Comparison of ENCODE assay signal across 9 mouse cellular contexts in the genomic region with DNA sequence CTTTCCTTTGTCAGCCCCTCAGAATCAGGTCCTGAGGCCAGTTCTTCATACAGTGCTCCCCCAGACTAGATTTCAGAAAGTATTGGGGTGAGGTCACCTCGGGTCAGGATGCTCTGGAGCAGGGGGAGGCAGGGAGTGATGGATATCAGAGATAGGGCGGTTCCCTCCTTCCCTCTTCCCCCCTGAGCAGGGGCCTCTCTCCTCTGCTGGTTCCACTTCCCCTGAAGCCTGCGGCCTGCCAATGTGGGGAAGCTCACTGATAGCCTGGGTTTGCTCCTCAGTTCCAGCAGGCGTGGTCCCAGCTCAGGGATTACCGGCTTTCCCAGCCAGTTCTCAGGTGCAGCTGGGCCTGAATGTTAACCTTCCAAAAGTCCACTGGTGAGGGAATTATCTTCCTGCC. TPM values are rescaled to one million over a fixed set of nuclear protein-coding genes. Genes with fewer than 3 reads are reported as not detected.
DNase-seq lines count a peak whose midpoint lies in the region; ATAC-seq and TF ChIP-seq lines count a peak whose summit lies in the region.
"Had no signal": no experiment of that assay in that cellular context is flagged by ENCODE, and none has a peak within 500 bp of the region (broad histone marks: within the 10 kb centered on the region; RNA-seq: fewer than 3 reads in every experiment).

No protein-coding gene starts in this region.

- no peaks in the 10 kb centered on the region for H3K9me3 ChIP-seq in heart, embryonic 10.5 days
- no peaks in the 10 kb centered on the region for H3K9me3 ChIP-seq in ES-E14 (ENCODE audit: control insufficient read depth, insufficient read depth, low read depth, low read length)
- no peaks in the 10 kb centered on the region for H3K9me3 ChIP-seq in forebrain, embryonic 11.5 days (ENCODE audit: control insufficient read depth, low read length)
- H3K9me3 ChIP-seq in limb, embryonic 10.5 days (replicated peaks): no peaks in the 10 kb centered on the region
- no peaks in the 10 kb centered on the region for H3K9me3 ChIP-seq in neural tube, embryonic 13.5 days

- H3K27ac ChIP-seq in heart, embryonic 10.5 days: peak overlapping the region; percentile 98
- no peak overlapping the region for H3K27ac ChIP-seq in ES-E14 (ENCODE audit: insufficient read depth, low read depth, low read length, poor library complexity, severe bottlenecking)
- H3K27ac ChIP-seq in forebrain, embryonic 11.5 days (ENCODE audit: low read depth, low read length): peak overlapping the region; percentile 25
- H3K27ac ChIP-seq in limb, embryonic 10.5 days: peak overlapping the region; percentile 97
- H3K27ac ChIP-seq in neural tube, embryonic 13.5 days (replicated peaks): peak overlapping the region; percentile 100

- H3K4me2 ChIP-seq in forebrain, embryonic 11.5 days (ENCODE audit: low read depth, low read length, severe bottlenecking): peak overlapping the region; percentile 83
- peak overlapping the region; percentile 81 for H3K4me2 ChIP-seq in neural tube, embryonic 13.5 days

- peaks cover 41% of the 10 kb centered on the region for H3K36me3 ChIP-seq in heart, embryonic 10.5 days
- peaks cover 39% of the 10 kb centered on the region for H3K36me3 ChIP-seq in ES-E14 (ENCODE audit: control insufficient read depth, insufficient read depth, low read length, poor library complexity, severe bottlenecking)
- H3K36me3 ChIP-seq in forebrain, embryonic 11.5 days (ENCODE audit: control insufficient read depth, insufficient read depth, low read length): peaks cover 25% of the 10 kb centered on the region
- H3K36me3 ChIP-seq in limb, embryonic 10.5 days: peaks cover 46% of the 10 kb centered on the region
- H3K36me3 ChIP-seq in neural tube, embryonic 13.5 days: peaks cover 41% of the 10 kb centered on the region

- H3K4me1 ChIP-seq in heart, embryonic 10.5 days: peaks cover 52% of the 10 kb centered on the region
- H3K4me1 ChIP-seq in ES-E14 (ENCODE audit: control insufficient read depth in 2 of 2, insufficient read depth in 2 of 2, low read length in 2 of 2, poor library complexity in 1 of 2): peaks cover 12 to 31% of the 10 kb centered on the region in 2 experiments; a peak in 2 of 4 replicates
- peaks cover 32% of the 10 kb centered on the region for H3K4me1 ChIP-seq in forebrain, embryonic 11.5 days (replicated peaks; ENCODE audit: control insufficient read depth, insufficient read depth, low read length)
- peaks cover 54% of the 10 kb centered on the region for H3K4me1 ChIP-seq in limb, embryonic 10.5 days
- peaks cover 58% of the 10 kb centered on the region for H3K4me1 ChIP-seq in neural tube, embryonic 13.5 days (replicated peaks)

- H3K9ac ChIP-seq in ES-E14 (ENCODE audit: insufficient read depth, low read depth, low read length, poor library complexity, severe bottlenecking): peak overlapping the region; percentile 96
- H3K9ac ChIP-seq in forebrain, embryonic 11.5 days (ENCODE audit: low read length): peak overlapping the region; percentile 84
- H3K9ac ChIP-seq in neural tube, embryonic 13.5 days: peak overlapping the region; percentile 89

- in situ Hi-C loops in ES-E14 (cut with MboI; ENCODE audit: low sequenced_read_pairs in 2 of 2, unreplicated experiment in 2 of 2): no loop called here

- H3K4me3 ChIP-seq in heart, embryonic 10.5 days: peak overlapping the region; percentile 89
- H3K4me3 ChIP-seq in ES-E14 (ENCODE audit: insufficient read depth in 1 of 2, low read depth in 1 of 2, low read length in 2 of 2, poor library complexity in 1 of 2, severe bottlenecking in 1 of 2): peak overlapping the region; percentile 82 to 95
- H3K4me3 ChIP-seq in forebrain, embryonic 11.5 days (ENCODE audit: low read depth, low read length): peak overlapping the region; percentile 77
- H3K4me3 ChIP-seq in limb, embryonic 10.5 days: peak overlapping the region; percentile 86
- peak overlapping the region; percentile 85 for H3K4me3 ChIP-seq in neural tube, embryonic 13.5 days

- DNase-seq in heart, embryonic 10.5 days (ENCODE audit: low spot score): no peak
- no peak for DNase-seq in heart, adult 9 months (ENCODE audit: low spot score in 2 of 2)
- no peak for DNase-seq in ES-E14 (ENCODE audit: low read depth, low spot score)
- no peak for DNase-seq in forebrain, embryonic 11.5 days (ENCODE audit: low spot score)
- DNase-seq in limb, embryonic 10.5 days (ENCODE audit: low spot score): no peak
- DNase-seq in gastrocnemius, adult 8-10 months (ENCODE audit: low spot score in 2 of 2): no peak
- no peak for DNase-seq in natural killer cell, adult 2 months (ENCODE audit: low spot score in 2 of 2)

- no peaks in the 10 kb centered on the region for H3K27me3 ChIP-seq in heart, embryonic 10.5 days (ENCODE audit: insufficient read depth, poor library complexity, severe bottlenecking)
- no peaks in the 10 kb centered on the region for H3K27me3 ChIP-seq in forebrain, embryonic 11.5 days (ENCODE audit: control insufficient read depth, insufficient read depth, low read length)
- H3K27me3 ChIP-seq in limb, embryonic 10.5 days (ENCODE audit: low read depth, poor library complexity, severe bottlenecking): no peaks in the 10 kb centered on the region
- no peaks in the 10 kb centered on the region for H3K27me3 ChIP-seq in neural tube, embryonic 13.5 days

- no peak for ATAC-seq in forebrain, embryonic 11.5 days (replicated peaks; ENCODE audit: low FRiP score)
- ATAC-seq in neural tube, embryonic 13.5 days (ENCODE audit: low read depth): no peak

- WGBS in heart, embryonic 10.5 days: 20% methylated on average over 5 of the region's 5 CpGs
- 22% methylated on average over 5 of the region's 5 CpGs for WGBS in forebrain, embryonic 11.5 days
- 36% methylated on average over 5 of the region's 5 CpGs for WGBS in limb, embryonic 10.5 days
- WGBS in neural tube, embryonic 13.5 days: 30% methylated on average over 5 of the region's 5 CpGs

TF ChIP-seq in ES-E14, 5 proteins besides CTCF, POLR2A, EP300 and RAD21:
- TF ChIP-seq MAFK (IDR thresholded peaks at IDR 0.05; ENCODE audit: insufficient read depth, low read depth, low read length) (no peak), HCFC1 (IDR thresholded peaks at IDR 0.05; ENCODE audit: borderline replicate concordance, insufficient read depth, low read length) (no peak), ZC3H11A (IDR thresholded peaks at IDR 0.05; ENCODE audit: borderline replicate concordance, low read depth, low read length) (no peak), CHD2 (IDR thresholded peaks at IDR 0.05; ENCODE audit: low read depth, low read length) (no peak), ZNF384 (IDR thresholded peaks at IDR 0.05; ENCODE audit: low read depth, low read length) (no peak)

RNA-seq across cellular contexts. Expression of gene Pafah1b3, which starts 14.1 kb away (rescaled TPM):
- 147 and 189 TPM in 2 replicates for polyA plus RNA-seq in heart, embryonic 10.5 days (2016; fragmentation: Nextera tagmentation; extraction: Ambion mirVana)
- 76.5 and 83.2 TPM in 2 replicates for total RNA-seq in ES-E14 (2012; rRNA removed)
- polyA plus RNA-seq in forebrain, embryonic 11.5 days (2014; fragmentation: Nextera tagmentation; extraction: Ambion mirVana): 298 and 321 TPM in 2 replicates
- 224 and 248 TPM in 2 replicates for polyA plus RNA-seq in limb, embryonic 10.5 days (2016; fragmentation: Nextera tagmentation; extraction: Ambion mirVana)
- polyA plus RNA-seq in neural tube, embryonic 13.5 days (2015; fragmentation: Nextera tagmentation; extraction: Ambion mirVana): 525 and 535 TPM in 2 replicates
- 1 to 10 TPM in 3 of 4 experiments, under 1 TPM in 1; 0.56 to 1.5 (median 1.1) TPM for total RNA-seq in gastrocnemius, adult 8-10 months (2022)

RNA-seq across cellular contexts. Expression of gene Cic, which starts 16.1 kb away (rescaled TPM):
- polyA plus RNA-seq in heart, embryonic 10.5 days (2016; fragmentation: Nextera tagmentation; extraction: Ambion mirVana): 17.0 and 28.7 TPM in 2 replicates
- 68.4 and 72.4 TPM in 2 replicates for total RNA-seq in ES-E14 (2012; rRNA removed)
- 40.3 and 44.2 TPM in 2 replicates for polyA plus RNA-seq in forebrain, embryonic 11.5 days (2014; fragmentation: Nextera tagmentation; extraction: Ambion mirVana)
- 21.4 and 25.2 TPM in 2 replicates for polyA plus RNA-seq in limb, embryonic 10.5 days (2016; fragmentation: Nextera tagmentation; extraction: Ambion mirVana)
- 40.2 and 43.4 TPM in 2 replicates for polyA plus RNA-seq in neural tube, embryonic 13.5 days (2015; fragmentation: Nextera tagmentation; extraction: Ambion mirVana)
- total RNA-seq in gastrocnemius, adult 8-10 months (2022): 10 to 100 TPM; 26.4 to 38.7 (median 30.1) TPM

RNA-seq across cellular contexts. Expression of gene Prr19, which starts 17.6 kb away (rescaled TPM):
- 0.26 and 0.65 TPM in 2 replicates for polyA plus RNA-seq in heart, embryonic 10.5 days (2016; fragmentation: Nextera tagmentation; extraction: Ambion mirVana)
- 4.3 and 5.7 TPM in 2 replicates for total RNA-seq in ES-E14 (2012; rRNA removed)
- 1.1 and 1.7 TPM in 2 replicates for polyA plus RNA-seq in forebrain, embryonic 11.5 days (2014; fragmentation: Nextera tagmentation; extraction: Ambion mirVana)
- 1.1 and 1.3 TPM in 2 replicates for polyA plus RNA-seq in limb, embryonic 10.5 days (2016; fragmentation: Nextera tagmentation; extraction: Ambion mirVana)
- polyA plus RNA-seq in neural tube, embryonic 13.5 days (2015; fragmentation: Nextera tagmentation; extraction: Ambion mirVana): 2.1 and 2.9 TPM in 2 replicates
- not detected for total RNA-seq in gastrocnemius, adult 8-10 months (2022)
- total RNA-seq: neutrophil, adult 5-6 weeks had no signal

RNA-seq across cellular contexts. Expression of gene Tmem145, which starts 22.3 kb away (rescaled TPM):
- polyA plus RNA-seq in heart, embryonic 10.5 days (2016; fragmentation: Nextera tagmentation; extraction: Ambion mirVana): 0.09 and 0.63 TPM in 2 replicates
- total RNA-seq in ES-E14 (2012; rRNA removed): 1.2 and 1.7 TPM in 2 replicates
- 6.7 and 7.7 TPM in 2 replicates for polyA plus RNA-seq in forebrain, embryonic 11.5 days (2014; fragmentation: Nextera tagmentation; extraction: Ambion mirVana)
- 0.14 and 0.38 TPM in 2 replicates for polyA plus RNA-seq in limb, embryonic 10.5 days (2016; fragmentation: Nextera tagmentation; extraction: Ambion mirVana)
- 51.7 and 52.2 TPM in 2 replicates for polyA plus RNA-seq in neural tube, embryonic 13.5 days (2015; fragmentation: Nextera tagmentation; extraction: Ambion mirVana)
- total RNA-seq in gastrocnemius, adult 8-10 months (2022): not detected
- total RNA-seq: neutrophil, adult 5-6 weeks had no signal

RNA-seq across cellular contexts. Expression of gene Erf, which starts 33.1 kb away (rescaled TPM):
- polyA plus RNA-seq in heart, embryonic 10.5 days (2016; fragmentation: Nextera tagmentation; extraction: Ambion mirVana): 9.2 and 17.9 TPM in 2 replicates
- 82.2 and 87.1 TPM in 2 replicates for total RNA-seq in ES-E14 (2012; rRNA removed)
- polyA plus RNA-seq in forebrain, embryonic 11.5 days (2014; fragmentation: Nextera tagmentation; extraction: Ambion mirVana): 14.6 and 17.5 TPM in 2 replicates
- 14.2 and 16.6 TPM in 2 replicates for polyA plus RNA-seq in limb, embryonic 10.5 days (2016; fragmentation: Nextera tagmentation; extraction: Ambion mirVana)
- 4.9 and 8.0 TPM in 2 replicates for polyA plus RNA-seq in neural tube, embryonic 13.5 days (2015; fragmentation: Nextera tagmentation; extraction: Ambion mirVana)
- 1 to 10 TPM; 4.2 to 5.8 (median 5.7) TPM for total RNA-seq in gastrocnemius, adult 8-10 months (2022)
